Mouse (Mus musculus): ENCODE measurements at regions not wholly inside any gene's neighbourhood (a gene's known extent, or its start where the extent isn't known, plus 50 kb on each side); places are given as distances from the start of the nearest gene placed in this dataset.

GRCm38 (mm10) chr10:92330150-92330549 lies 392.1 kb downstream of the Nedd1 start:
- TF ChIP-seq MYOG (IDR thresholded peaks at IDR 0.05; ENCODE audit: control insufficient read depth in 1 of 3, insufficient read depth in 1 of 3, insufficient read length in 2 of 3, low read depth in 2 of 3) (no peak), POLR2A (IDR thresholded peaks at IDR 0.05; ENCODE audit: insufficient read length, low read depth) (no peak)

All from myocyte (in vitro differentiated cells).